Mouse (Mus musculus) liver, adult 2 months (tissue): ENCODE measurements around the gene Grhl3.

Experiments used
- CTCF ChIP-seq: fragments of 200-500 bp; IDR thresholded peaks from 2 replicates; pipeline ENCODE4 v1.5.1; 2011; ENCODE audit warnings: low read depth, low read length, control low read depth
- POLR2A ChIP-seq: fragments of 200-500 bp; IDR thresholded peaks from 2 replicates; pipeline ENCODE4 v1.6.1; 2011; ENCODE audit warnings: low read length, control low read depth; ENCODE audit not compliant: insufficient read depth; ENCODE audit errors: extremely low read depth

GRCm38 (mm10) chr4:135575365-135576140 is 2.1 kb upstream of the Grhl3 start:
- TF ChIP-seq CTCF (no peak), POLR2A (no peak)
